Mouse (Mus musculus) limb, embryonic 12.5 days (tissue): ENCODE results near the gene Rpusd1. TPM values are rescaled to one million over a fixed set of nuclear protein-coding genes. Genes with fewer than 3 reads are reported as not detected.

ENCODE experiments used
- ATAC-seq: fragments of 200-750 bp; cut with Nextera tagmentation; 2 replicates; pipeline ENCODE4 v1.8.0; 2017; ENCODE audit warnings: low read depth, moderate TSS enrichment; ENCODE audit not compliant: insufficient number of reproducible peaks, insufficient read depth, low FRiP score, low TSS enrichment
- H3K27ac ChIP-seq: fragments of 300-500 bp; sonication (generic); 2 replicates; pipeline ENCODE4 v1.5.1; 2016; ENCODE audit warnings: mild to moderate bottlenecking, moderate library complexity
- H3K27me3 ChIP-seq: fragments of 300-500 bp; sonication (generic); 2 replicates; pipeline ENCODE4 v1.6.1; 2016; ENCODE audit warnings: mild to moderate bottlenecking, moderate library complexity
- H3K36me3 ChIP-seq: fragments of 300-500 bp; sonication (generic); 2 replicates; pipeline ENCODE4 v1.6.1; 2016; ENCODE audit warnings: mild to moderate bottlenecking, moderate library complexity
- H3K4me1 ChIP-seq: fragments of 300-500 bp; sonication (generic); replicated peaks from 2 replicates; pipeline ENCODE4 v1.6.1; 2016
- H3K4me2 ChIP-seq: fragments of 300-500 bp; sonication (generic); 2 replicates; pipeline ENCODE4 v1.6.1; 2016; ENCODE audit warnings: mild to moderate bottlenecking, moderate library complexity
- H3K4me3 ChIP-seq: fragments of 300-500 bp; sonication (generic); replicated peaks from 2 replicates; pipeline ENCODE4 v1.5.1; 2016; ENCODE audit warnings: mild to moderate bottlenecking
- H3K9ac ChIP-seq: fragments of 300-500 bp; sonication (generic); replicated peaks from 2 replicates; pipeline ENCODE4 v1.6.1; 2016; ENCODE audit warnings: mild to moderate bottlenecking, moderate library complexity
- H3K9me3 ChIP-seq: fragments of 300-500 bp; sonication (generic); 2 replicates; pipeline ENCODE4 v1.6.1; 2016; ENCODE audit warnings: mild to moderate bottlenecking, moderate library complexity
- WGBS: fragments of 180-500 bp; shearing (Covaris S2); methylation state at CpG from one replicate; pipeline ENCODE4 v1.1.7; 2016; 5-methylcytosine and 5-hydroxymethylcytosine counted together
- polyA plus RNA-seq: library from polyadenylated mRNA; unstranded; fragments of >200 nt; fragmentation: Nextera tagmentation; extraction: Ambion mirVana; gene quantifications from 2 replicates; pipeline ENCODE4 v1.2.1, GENCODE M21; 2016

The Rpusd1 gene
- polyA plus RNA-seq, 1 experiment from 2014 or later: 21.6 TPM

DNA sequence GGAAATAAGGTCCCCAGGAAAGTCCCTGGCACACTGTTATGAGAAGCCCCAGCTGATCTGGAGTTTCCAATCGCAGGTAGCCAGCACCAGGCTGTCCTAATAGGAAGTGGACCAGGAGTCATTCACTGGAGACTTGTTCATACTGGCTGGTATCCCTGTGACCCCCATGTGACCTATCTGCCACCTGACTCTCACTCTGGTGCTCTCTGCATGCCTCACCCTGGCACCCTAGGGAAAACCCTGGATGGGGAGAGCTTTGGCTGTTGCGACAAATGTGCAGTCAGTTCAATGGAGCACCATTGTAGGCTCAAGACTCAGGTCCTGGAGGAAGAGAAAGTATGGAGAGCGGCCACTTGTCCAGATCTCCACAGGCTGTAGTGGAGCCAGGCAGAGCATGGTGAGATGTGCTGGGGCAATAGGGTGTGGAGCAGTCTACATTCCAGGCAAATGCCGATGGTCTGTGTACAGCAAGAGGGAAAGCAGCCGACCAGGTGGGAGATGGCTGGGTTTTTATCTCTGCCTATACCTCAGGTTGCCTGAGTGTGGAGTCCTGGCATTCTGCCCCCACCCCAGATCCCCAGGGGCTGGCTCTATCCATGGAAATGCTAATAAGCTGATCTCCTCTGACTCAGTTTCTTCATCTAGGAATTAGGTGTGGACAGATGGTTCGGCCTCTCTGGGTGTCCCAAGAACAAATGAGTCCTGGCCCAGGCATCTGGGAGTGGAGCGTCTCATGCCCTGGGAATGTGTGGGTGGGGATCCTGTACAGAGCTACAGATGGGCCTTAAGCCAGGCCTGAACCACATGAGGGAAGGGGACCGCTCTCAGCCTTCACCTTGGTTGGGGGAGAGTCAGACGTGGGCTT is 29.1 kb downstream of the Rpusd1 start:
- 82% methylated on average over 9 of the region's 9 CpGs for WGBS
- ATAC-seq: no peak
- Histone ChIP-seq H3K27me3 (no peaks in the 10 kb centered on the region; the same call in 1 of the 2 replicates), H3K4me1 (peaks cover 11% of the 10 kb centered on the region), H3K9me3 (no peaks in the 10 kb centered on the region), H3K27ac (no peak overlapping the region), H3K4me3 (no peak overlapping the region), H3K4me2 (no peak overlapping the region), H3K36me3 (no peaks in the 10 kb centered on the region), H3K9ac (no peak overlapping the region)

DNA sequence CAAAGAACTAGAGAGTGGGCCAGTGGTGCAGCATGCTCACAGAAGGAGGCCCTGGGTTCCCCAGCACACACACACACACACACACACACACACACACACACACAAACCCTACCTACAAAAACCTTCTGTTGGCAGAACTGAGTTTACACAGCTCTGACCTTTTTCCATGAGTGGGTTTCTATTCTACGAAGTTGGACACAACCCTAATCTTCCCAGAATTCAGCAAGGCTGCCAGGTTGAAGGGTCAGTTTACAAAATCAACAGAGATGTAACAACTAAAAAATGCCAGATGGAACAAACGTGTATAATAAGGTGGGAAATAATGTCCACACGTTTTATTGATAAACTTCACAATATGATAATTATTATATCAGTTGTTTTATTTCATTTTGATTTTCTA is 30.2 kb downstream of the Rpusd1 start:
- WGBS: 76% methylated on average over 3 of the region's 3 CpGs
- no peak for ATAC-seq
- Histone ChIP-seq H3K4me1 (peaks cover 10% of the 10 kb centered on the region), H3K4me2 (no peak overlapping the region), H3K36me3 (no peaks in the 10 kb centered on the region), H3K27ac (no peak overlapping the region), H3K9me3 (no peaks in the 10 kb centered on the region), H3K9ac (no peak overlapping the region), H3K4me3 (no peak overlapping the region), H3K27me3 (no peaks in the 10 kb centered on the region; the same call in 1 of the 2 replicates)

DNA sequence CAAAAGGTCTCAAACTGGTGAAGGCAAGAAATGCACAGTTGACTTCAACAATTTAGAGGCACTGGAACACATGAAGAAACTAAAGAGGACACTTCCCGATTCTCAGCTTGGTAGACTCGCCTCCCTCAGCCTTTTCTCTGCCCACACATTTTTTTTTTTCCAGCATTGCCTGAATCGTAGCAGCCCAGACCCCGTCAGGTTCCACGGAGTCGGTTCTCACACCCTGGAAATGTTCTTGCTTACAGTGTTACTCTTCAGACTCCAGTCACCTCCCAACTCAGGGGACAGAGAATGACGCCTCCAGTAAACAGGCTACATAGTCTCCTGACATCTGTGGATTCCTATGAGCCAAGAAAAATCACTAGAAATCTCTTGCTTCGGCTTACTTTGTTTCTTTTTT is 32.7 kb downstream of the Rpusd1 start:
- no peak overlapping the region for H3K9ac ChIP-seq
- H3K36me3 ChIP-seq: no peaks in the 10 kb centered on the region
- H3K27me3 ChIP-seq: no peaks in the 10 kb centered on the region; the same call in 1 of the 2 replicates
- peaks cover 10% of the 10 kb centered on the region for H3K4me1 ChIP-seq
- H3K27ac ChIP-seq: no peak overlapping the region
- H3K4me3 ChIP-seq: no peak overlapping the region
- no peak overlapping the region for H3K4me2 ChIP-seq
- WGBS: 74% methylated on average over 8 of the region's 8 CpGs
- H3K9me3 ChIP-seq: no peaks in the 10 kb centered on the region
- no peak for ATAC-seq

DNA sequence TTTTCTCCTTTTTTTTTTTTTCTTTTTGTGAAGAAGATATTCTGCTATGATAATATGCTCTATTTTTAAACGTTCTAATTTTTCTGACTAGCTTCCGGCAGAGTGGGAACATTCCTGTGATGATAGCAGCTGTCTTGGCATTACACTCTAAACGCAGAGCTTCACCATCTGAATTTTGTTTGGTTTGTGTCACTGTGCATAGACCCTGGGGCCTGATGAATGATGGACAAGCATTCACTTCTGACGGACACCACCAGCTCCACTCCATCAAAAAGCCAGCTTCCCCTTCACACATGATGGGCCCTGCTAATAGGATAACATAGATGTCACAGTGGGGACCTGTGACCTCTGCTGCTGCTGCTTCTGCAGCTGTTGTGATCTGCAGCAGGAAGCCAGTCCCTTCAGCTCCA is 34.1 kb downstream of the Rpusd1 start:
- no peaks in the 10 kb centered on the region; the same call in 1 of the 2 replicates for H3K27me3 ChIP-seq
- H3K4me1 ChIP-seq: peaks cover 5% of the 10 kb centered on the region; the same call in 1 of the 2 replicates
- H3K27ac ChIP-seq: no peak overlapping the region
- 70% methylated on average over 4 of the region's 4 CpGs for WGBS
- no peak for ATAC-seq
- H3K4me3 ChIP-seq: no peak overlapping the region
- no peak overlapping the region for H3K9ac ChIP-seq
- no peaks in the 10 kb centered on the region for H3K9me3 ChIP-seq
- no peaks in the 10 kb centered on the region for H3K36me3 ChIP-seq
- no peak overlapping the region for H3K4me2 ChIP-seq

DNA sequence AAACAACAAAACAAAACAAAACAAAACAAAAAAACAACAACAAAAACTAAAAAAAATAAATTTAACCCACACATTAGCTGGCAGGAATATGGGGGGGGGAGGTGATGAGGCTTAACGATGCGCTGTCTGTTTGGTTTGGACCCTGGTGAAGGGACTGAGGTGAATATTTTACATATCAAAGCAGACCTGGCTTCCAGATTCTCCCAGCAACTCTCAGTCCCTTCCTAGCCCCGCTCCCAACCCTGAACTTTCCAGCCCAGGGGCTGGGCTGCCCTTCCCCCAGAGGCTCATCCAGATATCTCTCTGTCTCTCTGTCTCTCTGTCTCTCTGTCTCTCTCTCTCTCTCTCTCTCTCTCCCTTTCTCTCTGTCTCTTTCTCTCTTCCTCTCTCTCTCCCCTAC is 35.1 kb downstream of the Rpusd1 start:
- Histone ChIP-seq H3K4me3 (no peak overlapping the region), H3K36me3 (no peaks in the 10 kb centered on the region), H3K4me1 (peaks cover 5% of the 10 kb centered on the region; the same call in 1 of the 2 replicates), H3K9me3 (no peaks in the 10 kb centered on the region), H3K4me2 (no peak overlapping the region), H3K27me3 (peaks cover 5% of the 10 kb centered on the region; the same call in 1 of the 2 replicates), H3K9ac (no peak overlapping the region), H3K27ac (no peak overlapping the region)
- 32% methylated on average over 3 of the region's 3 CpGs for WGBS
- no peak for ATAC-seq

DNA sequence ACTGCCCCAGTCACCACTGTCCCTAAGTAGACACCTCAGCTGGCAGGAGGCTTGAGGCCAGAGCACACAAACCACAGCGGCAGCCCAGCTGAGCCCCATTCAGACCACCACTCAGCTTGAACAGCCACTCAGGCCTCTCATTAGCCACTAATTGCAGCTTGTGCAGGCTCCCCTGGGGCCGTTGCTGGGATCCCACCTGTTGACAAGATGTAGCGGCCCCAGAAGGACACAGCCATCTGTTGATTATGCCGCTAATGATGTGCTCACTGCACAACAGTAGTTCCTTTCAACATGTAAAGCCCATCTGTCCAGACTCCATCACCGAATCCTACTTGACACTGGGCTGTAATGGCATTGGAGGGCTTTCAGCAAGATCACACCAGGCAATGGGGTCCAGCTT is 38.4 kb downstream of the Rpusd1 start:
- no peak overlapping the region for H3K4me2 ChIP-seq
- 19% methylated on average over 5 of the region's 5 CpGs for WGBS
- peaks cover 5% of the 10 kb centered on the region; the same call in 1 of the 2 replicates for H3K4me1 ChIP-seq
- H3K36me3 ChIP-seq: no peaks in the 10 kb centered on the region
- H3K9ac ChIP-seq: no peak overlapping the region
- H3K27ac ChIP-seq: no peak overlapping the region
- H3K4me3 ChIP-seq: no peak overlapping the region
- no peaks in the 10 kb centered on the region for H3K9me3 ChIP-seq
- H3K27me3 ChIP-seq: peaks cover 12% of the 10 kb centered on the region; the same call in 1 of the 2 replicates
- ATAC-seq: no peak

DNA sequence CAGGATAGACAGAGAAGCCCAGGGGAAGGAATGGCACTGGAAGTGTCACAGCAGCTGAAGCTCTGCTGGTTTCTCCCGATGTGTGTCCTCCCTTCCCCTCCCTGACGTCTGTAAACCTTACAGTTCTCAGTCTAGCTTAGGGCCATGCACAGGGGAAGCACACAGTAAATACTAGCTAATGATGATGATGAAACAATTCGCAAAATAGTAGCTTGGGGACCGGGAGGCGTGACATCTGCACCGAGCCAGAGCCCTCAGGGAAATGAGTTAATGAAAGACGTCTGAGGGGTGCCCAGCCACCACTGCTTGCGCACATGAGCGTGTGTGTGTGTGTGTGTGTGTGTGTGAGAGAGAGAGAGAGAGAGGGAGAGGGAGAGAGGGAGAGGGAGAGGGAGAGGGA is 41.9 kb downstream of the Rpusd1 start:
- peaks cover 12% of the 10 kb centered on the region; the same call in 1 of the 2 replicates for H3K27me3 ChIP-seq
- ATAC-seq: no peak
- H3K9me3 ChIP-seq: no peaks in the 10 kb centered on the region
- H3K4me3 ChIP-seq: no peak overlapping the region
- peaks cover 9% of the 10 kb centered on the region for H3K4me1 ChIP-seq
- H3K36me3 ChIP-seq: no peaks in the 10 kb centered on the region
- H3K9ac ChIP-seq: no peak overlapping the region
- no peak overlapping the region for H3K27ac ChIP-seq
- H3K4me2 ChIP-seq: no peak overlapping the region
- WGBS: 24% methylated on average over 8 of the region's 9 CpGs

DNA sequence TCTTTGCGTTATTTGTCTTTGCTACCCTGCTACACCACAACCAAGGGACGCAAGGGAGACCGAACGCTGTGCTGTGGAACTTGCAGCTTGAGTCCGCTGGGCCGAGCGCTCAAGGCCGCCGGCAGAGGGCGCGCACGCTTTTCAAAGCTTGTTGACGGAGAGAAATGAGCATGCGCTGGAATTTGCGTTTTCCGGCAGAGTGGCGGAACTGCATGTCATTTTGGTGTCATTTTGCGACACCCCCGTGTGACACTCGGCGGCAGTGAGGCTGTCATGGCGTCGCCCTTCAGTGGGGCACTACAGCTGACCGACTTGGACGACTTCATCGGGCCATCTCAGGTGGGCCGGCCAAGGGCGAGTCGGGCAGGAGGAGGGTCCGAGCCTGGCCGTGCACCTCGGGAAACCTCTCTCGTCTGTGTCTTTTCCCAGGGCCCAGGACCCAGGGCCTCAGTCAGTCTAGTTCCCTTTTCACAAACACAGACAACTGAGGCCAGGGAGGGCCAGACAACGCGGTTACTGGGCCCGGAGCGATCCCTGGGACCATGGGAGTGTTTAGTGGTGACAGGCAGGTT is 46.2 kb downstream of the Rpusd1 start, which contains the start of gene Narfl:
Gene Narfl, plus strand, starts transcription at position 228 of the 572 bp plus-strand sequence.
- Histone ChIP-seq H3K36me3 (peaks cover 14% of the 10 kb centered on the region), H3K27ac (no peak within 1 kb of the TSS), H3K27me3 (0 out of 2 replicates have a peak, but pooled peaks cover 6% of the 10 kb centered on the region), H3K4me2 (peak within 1 kb of the TSS; percentile 90), H3K4me3 (peak within 1 kb of the TSS; percentile 73), H3K4me1 (peaks cover 9% of the 10 kb centered on the region), H3K9me3 (no peaks in the 10 kb centered on the region), H3K9ac (peak within 1 kb of the TSS; percentile 83)
- ATAC-seq: peak; percentile 77
- WGBS: 0% methylated on average over 37 of the region's 37 CpGs

DNA sequence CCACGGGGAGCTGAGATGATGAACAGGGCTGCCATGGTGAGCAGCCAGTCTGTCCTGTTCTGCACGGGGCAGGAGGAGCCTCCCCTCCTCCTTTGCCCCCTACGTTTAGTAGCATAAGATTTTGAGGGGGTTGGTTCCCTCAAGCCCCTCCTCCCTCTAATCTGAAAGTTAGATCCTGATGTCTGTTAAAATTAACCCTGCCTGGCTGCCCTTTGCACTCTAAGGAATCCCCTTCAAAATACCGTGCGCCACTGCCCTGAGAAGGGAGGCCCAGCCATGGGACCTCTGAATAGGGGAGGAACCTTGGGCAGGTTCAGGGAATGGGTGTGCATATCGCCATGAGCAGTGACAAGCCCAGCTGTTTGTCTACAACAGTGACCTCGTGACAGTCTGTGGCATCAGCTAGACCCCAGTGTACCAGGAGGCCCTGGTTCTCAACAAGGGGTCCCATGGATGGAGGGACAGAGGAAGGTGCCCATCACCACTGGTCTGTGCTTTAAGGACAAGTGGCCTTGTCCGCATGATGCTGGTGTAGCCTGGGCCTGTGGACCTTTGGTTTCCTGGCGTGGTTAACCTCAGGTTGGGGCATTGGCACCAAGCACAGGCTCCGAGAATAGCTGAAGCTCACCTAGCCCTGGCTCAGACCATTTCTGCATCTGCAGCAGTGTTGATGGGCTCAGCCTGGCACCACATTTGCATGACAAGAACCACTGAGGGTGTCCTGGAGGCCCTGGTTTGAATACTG is 48.0 kb downstream of the Rpusd1 start:
- Histone ChIP-seq H3K9me3 (no peaks in the 10 kb centered on the region), H3K36me3 (peaks cover 24% of the 10 kb centered on the region), H3K27ac (no peak overlapping the region), H3K4me2 (no peak overlapping the region), H3K4me1 (peaks cover 9% of the 10 kb centered on the region), H3K4me3 (no peak overlapping the region), H3K27me3 (no peaks in the 10 kb centered on the region), H3K9ac (no peak overlapping the region)
- ATAC-seq: no peak
- 86% methylated on average over 10 of the region's 10 CpGs for WGBS

DNA sequence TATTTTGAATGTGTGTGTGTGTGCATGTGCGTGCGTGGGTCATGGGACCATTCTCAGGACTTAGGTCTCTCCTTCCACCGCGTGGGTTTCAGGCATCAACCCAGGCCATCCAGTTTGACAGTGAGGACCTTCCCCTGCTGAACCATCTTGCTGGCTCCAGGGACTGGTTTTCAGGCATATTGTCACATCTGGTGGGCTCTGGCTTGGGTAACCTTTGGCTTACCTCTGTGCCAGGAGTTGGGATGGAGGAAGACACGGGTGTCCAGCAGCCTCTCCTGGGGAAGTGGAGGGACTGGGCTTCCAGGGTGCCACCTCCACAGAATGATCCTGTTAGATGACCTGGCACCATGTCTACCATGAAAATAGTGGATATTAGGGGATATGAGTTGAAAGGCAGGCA is 50.5 kb downstream of the Rpusd1 start:
- Histone ChIP-seq H3K9me3 (no peaks in the 10 kb centered on the region), H3K9ac (no peak overlapping the region), H3K27ac (no peak overlapping the region), H3K4me1 (peaks cover 10% of the 10 kb centered on the region), H3K4me2 (no peak overlapping the region), H3K36me3 (peaks cover 49% of the 10 kb centered on the region), H3K4me3 (no peak overlapping the region), H3K27me3 (no peaks in the 10 kb centered on the region)
- no peak for ATAC-seq
- whole genome bisulfite sequencing: 93% methylated on average over 5 of the region's 5 CpGs
